Mouse (Mus musculus): Measurements from ENCODE around the gene Exosc8.

DNA sequence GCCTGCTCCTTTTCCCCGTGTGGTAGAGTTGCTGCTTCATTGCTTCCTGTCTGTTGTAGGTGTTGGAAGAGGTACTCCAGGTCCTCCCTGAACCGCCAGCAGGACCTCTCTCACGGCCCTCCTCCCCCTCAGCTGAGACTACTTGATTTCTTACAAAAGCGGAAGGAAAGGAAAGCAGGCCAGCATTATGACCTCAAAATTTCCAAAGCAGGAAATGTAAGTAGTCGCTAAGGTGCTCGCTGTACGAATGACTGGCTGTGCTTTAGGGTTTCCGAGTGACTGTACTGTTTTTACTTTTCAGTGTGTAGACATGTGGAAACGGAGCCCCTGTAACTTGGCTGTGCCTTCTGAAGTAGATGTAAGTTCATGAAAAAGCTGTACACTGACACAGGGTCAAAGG is 26.2 kb downstream of the Exosc8 start:
- no peak for TF ChIP-seq CTCF (IDR thresholded peaks at IDR 0.05; ENCODE audit: control insufficient read depth, insufficient read depth, insufficient read length)
- TF ChIP-seq MYOD1 (IDR thresholded peaks at IDR 0.05; ENCODE audit: control insufficient read depth, insufficient read length, low read depth): no peak
- no peak for TF ChIP-seq USF1 (IDR thresholded peaks at IDR 0.05; ENCODE audit: low read depth)
- no peak for TF ChIP-seq CEBPB (IDR thresholded peaks at IDR 0.05; ENCODE audit: low read depth)
- TF ChIP-seq MAX (IDR thresholded peaks at IDR 0.05): no peak
